Mouse (Mus musculus): Measurements from ENCODE around the gene Fbxo28. TPM values are rescaled to one million over a fixed set of nuclear protein-coding genes. Genes with fewer than 3 reads are reported as not detected.

Gene Fbxo28
- total RNA-seq (2015) (20.8 and 23.8 TPM in 2 replicates), total RNA-seq (2017) (21.2 and 23.3 TPM in 2 replicates)

DNA sequence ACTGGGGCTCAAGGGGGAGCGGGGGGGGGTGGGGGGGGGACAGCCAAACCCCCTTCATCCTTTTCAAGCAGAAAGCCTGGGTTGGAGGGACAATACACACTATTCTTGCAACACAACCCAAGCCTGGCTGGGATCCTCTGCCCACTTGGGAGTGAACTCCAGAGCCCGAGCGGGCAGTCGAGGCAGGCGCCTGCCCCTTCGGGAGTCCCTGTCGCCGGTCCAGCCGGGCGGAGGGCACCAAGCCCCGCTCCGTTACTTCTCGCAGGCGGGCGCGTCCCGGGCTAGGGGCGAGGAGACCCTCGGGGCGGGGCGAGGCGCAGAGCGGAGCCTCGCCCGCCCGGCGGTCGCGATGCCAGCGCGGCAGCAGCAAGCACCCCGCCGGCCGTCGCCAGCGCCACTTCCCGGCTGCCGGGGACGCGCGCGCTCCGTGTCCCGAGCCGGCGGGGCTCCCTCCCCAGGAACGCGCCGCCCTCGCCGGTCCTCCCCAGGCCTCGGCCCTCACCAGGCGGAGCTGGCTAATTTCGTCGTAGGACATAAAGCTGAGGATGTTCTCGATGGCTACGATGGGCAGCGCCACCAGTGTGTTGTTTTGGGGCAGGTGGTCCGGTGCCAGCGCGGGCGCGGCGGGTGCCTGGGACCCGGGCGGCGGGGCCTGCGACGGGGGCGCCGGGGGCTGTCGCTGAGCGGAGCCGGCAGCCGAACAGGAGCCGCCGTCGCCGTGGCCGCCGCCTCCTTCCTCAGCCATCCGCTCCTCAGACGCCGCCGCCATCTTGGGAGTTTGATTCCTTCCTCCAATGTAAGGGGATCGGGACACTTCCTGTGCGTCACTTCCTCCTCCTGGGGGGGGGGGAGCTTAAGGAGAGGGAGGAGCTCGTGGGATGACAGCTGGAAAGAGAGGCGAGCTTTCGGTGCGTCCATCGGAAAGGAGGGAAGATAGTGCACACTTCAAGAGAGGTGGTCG, at the start of gene Fbxo28:
Gene Fbxo28, minus strand, starts transcription at position 809 of the 961 bp plus-strand sequence.
- ATAC-seq (ENCODE audit: poor library complexity, severe bottlenecking) = peak; percentile 97

DNA sequence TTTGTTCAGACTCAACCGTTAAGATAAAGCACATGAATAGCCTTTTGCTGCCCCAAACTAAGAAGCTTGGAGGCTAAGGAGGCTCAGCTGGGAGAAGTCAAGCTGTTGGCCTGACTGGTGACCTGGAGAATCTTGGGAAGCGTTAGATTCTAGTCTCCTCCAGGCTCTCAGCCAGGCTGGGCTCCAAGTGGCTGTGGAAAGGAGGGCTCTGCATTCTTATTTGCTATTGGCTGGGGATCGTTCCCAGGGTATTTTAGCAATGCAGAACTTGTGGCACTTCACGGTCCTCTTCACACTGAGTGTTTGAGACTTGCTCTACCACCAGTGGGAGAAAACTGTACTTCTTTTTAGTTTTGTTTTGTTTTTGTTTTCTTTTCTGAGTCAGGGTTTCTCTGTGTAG, 47.3 kb upstream of the Fbxo28 start:
- ATAC-seq (ENCODE audit: poor library complexity, severe bottlenecking) = no peak

DNA sequence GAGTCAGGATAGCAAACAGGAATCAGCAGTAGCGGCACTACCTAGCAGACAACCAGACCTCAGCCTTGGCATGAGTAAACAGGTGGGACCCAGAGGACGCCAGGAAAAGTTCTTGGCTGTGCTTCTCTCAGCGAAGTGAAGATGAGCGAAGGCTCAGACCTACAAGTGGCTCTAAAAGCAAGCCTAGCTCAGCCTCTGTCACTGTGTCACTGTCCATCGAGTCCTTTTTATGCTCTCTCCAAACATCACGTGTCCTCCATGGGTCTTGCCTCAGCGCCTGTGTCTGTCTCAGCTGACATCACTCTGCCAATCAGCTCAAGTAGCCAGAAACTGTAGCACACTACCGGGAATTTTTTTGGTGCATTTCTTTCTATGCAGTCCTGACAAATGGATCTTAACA, 45.0 kb upstream of the Fbxo28 start:
- no peak for ATAC-seq (ENCODE audit: poor library complexity, severe bottlenecking)

DNA sequence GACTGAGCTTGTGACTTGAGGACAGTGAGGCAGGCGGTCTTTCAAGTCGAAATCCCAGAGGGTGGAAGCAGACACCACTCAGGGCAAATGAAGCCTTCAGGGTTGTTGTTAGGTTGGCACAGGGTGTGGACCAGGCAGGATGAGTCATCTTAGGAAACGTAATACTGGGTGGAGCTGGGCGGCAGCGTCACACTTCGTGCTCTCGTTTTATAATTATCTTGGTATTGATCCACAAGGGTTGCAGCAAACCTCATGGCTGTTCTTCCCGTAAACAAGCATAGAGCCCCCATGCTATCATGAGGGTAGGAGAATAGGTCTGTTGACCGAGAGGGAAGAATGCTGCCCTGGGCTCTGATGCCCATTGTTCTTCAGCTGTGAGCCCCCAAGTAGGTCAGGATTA, 41.7 kb upstream of the Fbxo28 start:
- ATAC-seq (ENCODE audit: poor library complexity, severe bottlenecking) = peak; percentile 78

DNA sequence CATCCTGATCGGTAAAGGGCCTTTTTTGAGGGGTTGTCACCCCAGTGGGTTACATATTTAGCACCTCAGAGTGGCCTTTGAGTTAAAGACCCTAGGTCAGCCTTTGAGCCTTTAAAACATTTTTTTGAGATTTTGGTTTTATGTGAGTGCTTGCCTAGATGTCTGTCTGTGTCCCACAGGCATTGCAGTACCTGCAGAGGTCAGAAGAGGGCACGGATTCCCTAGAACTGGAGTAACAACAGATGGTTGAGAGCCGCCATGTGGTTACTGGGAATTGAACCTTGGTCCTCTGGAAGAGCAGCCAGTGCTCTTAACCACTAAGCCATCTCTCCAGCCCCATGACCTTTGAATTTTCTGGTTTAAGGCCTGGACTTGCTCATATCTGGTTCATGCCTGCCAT, 39.9 kb upstream of the Fbxo28 start:
- ATAC-seq (ENCODE audit: poor library complexity, severe bottlenecking) = no peak

DNA sequence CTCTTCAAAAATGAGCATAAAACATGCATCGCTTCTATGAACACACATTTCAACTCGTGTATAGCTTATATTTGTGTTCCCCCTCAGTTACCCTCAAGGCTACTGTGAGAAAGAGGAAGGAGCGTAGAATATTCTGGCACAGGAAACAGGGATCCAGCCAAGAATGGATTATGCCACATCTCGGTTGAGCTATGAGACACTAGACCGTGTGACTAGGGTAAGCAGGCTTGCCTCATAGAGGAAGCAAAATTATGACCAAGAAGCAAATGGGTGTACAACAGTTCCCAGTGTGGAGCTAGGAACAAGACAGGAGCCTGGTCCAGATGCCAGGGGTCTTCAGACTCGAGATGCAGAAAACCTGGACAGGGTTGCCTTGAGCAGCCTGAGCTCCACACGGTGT, 39.3 kb upstream of the Fbxo28 start:
- peak; percentile 74 for ATAC-seq (ENCODE audit: poor library complexity, severe bottlenecking)

DNA sequence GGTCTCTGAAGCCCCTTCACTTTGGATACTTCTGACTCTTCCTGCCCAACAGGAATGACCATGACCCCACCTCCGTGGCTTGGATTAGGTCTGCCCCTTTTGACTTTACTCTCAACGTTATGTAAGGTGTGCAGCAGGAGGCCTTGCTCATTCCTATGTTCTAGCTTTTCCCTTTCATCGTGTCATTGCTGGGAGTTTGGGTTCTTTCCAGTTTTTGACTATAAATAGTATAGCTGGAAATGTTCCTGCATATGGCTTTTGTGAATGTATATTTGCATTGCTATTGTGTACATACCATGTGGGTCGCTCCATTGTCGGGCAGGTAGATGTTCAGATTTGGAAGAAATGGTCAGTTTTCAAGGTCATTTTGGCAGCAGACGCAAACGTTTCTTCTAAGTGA, 37.4 kb upstream of the Fbxo28 start:
- no peak for ATAC-seq (ENCODE audit: poor library complexity, severe bottlenecking)

DNA sequence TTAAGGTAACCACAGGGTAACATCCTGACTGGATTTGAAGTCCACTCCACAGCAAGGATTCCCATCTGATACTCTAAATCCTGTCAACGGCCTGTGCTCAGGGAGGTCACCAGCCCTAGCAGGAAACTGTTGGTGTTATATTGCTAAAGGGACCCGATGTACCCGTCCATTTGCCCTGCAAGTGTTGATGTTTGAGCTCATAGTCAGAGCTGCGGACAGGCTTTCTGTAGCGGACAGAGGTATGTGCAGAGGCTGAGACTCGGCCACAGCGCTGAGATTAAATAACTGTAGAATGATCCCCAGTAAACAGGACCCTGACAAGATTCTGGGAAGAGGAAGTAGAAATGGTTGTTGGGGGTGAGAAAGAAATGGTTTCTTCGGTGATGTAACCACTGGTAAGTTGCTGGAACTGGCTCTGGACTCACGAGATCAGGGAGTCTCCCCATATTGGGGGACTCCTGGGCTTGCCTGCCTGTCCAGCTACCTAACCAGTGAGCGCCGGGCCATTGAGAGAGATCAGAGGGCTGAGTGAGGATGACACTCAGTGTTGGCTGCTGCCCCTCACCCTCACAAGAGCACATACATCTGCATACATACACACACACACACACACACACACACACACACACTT, 36.9 kb upstream of the Fbxo28 start:
- no peak; the same call in 1 of the 2 replicates for ATAC-seq (ENCODE audit: poor library complexity, severe bottlenecking)

DNA sequence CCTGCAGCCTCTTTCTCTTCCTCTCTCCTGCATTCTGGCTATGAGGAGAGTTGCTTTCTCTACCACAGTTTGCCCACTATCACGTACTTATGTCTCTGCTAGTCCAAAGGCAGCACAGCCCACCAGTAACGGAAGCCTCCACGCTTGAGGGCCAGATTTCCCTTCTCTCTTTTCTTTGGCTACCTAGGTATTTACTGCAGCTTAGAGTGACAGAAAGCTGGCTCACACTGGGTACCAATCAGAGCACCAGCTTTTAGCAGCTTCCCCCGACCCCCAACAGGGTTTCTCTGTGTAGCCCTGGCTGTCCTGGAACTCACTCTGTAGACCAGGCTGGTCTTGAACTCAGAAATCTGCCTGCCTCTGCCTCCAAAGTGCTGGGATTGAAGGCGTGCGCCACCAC, 36.1 kb upstream of the Fbxo28 start:
- no peak for ATAC-seq (ENCODE audit: poor library complexity, severe bottlenecking)

DNA sequence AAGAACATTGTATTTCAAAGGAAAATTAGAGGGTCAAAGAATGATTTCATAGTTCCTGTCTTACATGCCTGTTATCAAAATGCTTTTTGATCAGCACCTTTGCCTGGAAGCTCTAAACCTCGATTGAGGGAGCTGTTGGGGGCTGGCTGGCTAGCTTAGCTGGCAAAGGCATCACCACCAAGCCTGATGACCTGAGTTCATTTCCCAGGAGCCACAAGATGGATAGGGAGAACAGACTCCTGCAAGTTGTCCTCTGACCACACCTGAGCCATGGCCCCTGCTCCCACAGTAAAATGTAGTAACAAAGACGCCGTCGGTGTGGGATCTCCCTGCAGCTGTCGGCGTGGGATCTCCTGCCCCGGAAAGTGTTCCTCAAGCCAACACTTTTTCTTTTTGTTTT, 35.4 kb upstream of the Fbxo28 start:
- no peak for ATAC-seq (ENCODE audit: poor library complexity, severe bottlenecking)

DNA sequence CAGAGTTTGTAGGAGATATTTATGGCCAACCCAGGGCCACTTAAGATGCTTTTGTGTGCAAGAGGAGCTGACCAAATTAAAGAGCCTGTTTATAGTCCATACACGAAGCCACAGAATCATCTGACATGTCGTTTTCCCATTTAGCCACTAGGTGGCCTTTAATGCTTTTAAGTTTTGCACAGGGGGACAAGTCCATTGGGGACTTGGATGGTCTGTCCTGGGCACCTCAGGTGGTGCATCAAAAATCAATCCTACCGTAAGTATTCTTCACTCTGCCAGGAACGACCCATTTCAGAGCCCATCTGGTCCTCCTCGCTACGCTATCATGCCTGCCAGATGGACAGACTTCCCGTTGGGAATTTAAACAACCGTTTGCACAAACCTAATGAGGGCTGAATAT, 34.8 kb upstream of the Fbxo28 start:
- peak; percentile 53 for ATAC-seq (ENCODE audit: poor library complexity, severe bottlenecking)

DNA sequence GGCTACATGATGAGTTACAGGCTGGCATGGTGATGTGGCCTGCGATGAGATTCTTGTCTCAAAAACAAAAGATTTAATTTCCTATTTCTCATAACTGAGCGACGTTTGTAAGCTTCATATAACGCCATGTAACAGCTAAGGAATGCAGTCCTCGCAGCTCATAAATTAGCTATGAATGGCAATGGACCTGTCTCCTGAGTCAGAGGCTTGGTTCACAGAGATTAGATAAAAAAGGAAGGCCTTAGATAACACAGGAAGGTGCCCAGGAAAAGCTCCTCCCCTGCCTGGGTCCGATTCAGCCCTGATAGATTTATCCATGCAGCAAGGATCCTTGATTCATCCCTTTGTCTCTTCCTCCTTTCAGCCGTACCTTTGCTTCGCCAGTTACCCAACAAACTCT, 30.5 kb upstream of the Fbxo28 start:
- no peak for ATAC-seq (ENCODE audit: poor library complexity, severe bottlenecking)

DNA sequence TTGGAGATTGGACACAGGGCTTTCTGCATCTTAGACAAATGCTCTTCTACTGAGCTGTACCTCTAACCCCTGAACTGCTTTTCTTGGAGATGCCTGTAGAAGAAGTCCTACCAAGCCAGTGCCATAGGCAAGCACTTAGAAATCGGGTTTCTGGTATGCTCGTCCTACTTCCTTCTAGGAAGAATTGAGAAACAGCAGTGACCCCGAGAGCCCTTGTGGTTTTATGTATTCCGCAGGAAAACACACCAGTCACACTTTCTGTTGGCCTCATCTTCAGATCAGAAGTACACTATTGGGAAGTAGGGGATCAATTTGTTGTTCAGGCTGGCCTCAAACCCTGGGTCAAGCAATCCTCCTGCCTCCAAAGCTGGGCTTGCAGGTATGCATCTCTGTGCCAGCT, 28.0 kb upstream of the Fbxo28 start:
- ATAC-seq (ENCODE audit: poor library complexity, severe bottlenecking) = peak; percentile 74

DNA sequence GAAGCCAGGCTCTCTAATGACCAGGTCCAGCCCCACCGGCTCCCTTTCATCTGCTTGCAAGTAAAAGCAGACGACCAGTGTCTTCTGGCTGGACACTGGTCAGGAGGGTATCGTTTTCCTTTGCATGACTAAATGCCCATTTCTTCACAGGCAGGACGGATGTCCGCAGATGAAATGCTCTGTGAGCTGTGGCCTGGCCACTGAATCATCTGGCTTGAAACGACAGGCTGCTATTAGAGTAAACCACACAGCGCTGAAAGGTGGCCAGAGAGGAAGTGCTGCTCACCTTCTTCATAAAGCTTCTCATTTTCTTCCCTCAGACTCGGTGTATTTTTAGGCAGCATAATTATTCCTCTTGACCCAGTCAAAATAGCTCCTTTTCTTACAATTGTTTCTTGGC, 27.4 kb upstream of the Fbxo28 start:
- ATAC-seq (ENCODE audit: poor library complexity, severe bottlenecking) = peak; percentile 73

DNA sequence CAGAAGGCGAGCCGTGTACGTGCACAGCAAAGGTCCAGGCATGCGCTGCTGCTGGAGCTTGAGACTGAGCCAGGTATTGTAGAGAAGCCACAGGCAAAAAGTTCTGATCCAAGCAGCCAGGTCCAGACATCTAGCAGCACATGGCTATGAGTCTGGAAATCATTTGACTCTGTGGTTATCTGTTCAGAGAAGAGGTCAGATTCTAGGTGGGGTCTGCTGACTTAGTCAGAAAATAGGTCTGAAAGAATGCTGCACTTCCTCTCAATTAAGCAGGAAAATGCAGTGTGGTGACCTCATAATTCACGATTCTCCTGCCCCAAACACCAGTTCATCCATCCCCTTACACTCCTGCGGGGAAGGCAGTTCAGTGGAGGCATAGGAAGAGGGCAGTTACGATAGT, 26.9 kb upstream of the Fbxo28 start:
- ATAC-seq (ENCODE audit: poor library complexity, severe bottlenecking) = no peak; the same call in 1 of the 2 replicates

DNA sequence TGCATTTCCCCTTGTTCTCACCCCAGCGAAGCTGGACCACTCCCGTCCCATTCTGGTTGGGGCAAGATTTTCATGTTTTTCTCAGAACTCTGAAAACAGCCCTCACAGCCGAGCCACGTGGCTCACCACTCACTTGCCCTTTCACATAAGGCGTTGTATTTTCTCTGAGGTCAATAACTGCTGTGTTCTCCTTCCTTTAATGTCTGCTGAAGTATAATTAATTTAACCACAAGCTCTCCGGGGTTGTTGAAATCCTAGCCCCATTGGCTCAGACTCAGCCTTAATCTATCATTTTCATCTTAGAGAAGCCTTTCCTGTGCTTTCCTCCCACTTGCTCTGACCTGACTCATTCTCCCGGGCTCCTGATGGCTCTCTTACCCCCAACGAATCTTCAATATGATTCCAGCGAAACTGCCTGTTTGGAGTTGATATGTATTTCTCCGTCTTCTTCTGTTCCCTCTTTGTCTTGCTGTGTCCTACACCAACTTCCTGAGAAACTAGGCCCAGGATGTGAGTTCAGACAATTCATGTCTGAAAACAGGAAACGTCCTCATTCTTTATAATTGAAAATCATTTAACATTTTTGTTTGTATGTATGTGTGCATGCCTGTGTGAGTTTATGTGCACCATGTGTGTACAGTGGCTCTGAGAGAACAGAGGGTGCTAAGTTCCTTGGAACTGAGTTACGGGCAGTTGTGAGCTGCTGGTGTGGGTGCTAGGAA, 22.4 kb upstream of the Fbxo28 start:
- ATAC-seq (ENCODE audit: poor library complexity, severe bottlenecking) = peak; percentile 25; the same call in 1 of the 2 replicates

DNA sequence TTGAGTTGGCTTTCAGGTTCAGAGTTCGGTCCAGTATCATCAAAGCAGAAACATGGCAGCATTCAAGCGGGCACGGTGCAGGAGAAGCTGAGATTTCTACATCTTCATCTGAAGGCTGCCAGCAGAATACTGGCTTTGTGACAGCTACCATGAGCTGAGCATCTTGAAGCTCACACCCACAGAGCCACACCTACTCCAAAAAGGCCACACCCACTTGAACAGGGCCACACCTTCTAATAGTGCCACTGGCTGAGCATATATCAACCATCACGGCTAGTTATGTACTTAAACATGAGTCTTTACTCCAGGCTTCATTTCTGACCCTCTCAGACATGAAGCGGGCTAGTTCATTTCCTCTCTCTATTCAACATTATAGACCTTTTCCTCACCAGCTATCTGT, 21.3 kb upstream of the Fbxo28 start:
- ATAC-seq (ENCODE audit: poor library complexity, severe bottlenecking) = peak; percentile 13; the same call in 1 of the 2 replicates

DNA sequence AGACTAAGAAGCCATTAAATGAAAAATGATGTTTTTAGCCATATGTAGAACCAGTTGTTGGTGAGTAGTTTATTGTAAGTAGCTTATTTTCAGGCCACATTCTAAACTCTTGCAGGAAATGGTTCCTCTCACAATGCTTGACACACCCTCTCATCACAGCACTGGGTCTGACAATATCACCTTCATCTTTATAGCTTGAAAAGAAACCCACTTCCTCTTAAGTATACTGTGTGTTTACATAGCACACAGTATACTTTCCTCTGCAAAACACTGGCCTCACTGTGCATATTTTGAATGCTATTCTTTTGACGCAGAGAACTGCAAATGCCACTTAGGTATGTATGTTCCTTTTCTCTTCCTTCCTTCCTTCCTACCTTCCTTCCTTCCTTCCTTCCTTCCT, 16.7 kb upstream of the Fbxo28 start:
- peak; percentile 53; the same call in 1 of the 2 replicates for ATAC-seq (ENCODE audit: poor library complexity, severe bottlenecking)

DNA sequence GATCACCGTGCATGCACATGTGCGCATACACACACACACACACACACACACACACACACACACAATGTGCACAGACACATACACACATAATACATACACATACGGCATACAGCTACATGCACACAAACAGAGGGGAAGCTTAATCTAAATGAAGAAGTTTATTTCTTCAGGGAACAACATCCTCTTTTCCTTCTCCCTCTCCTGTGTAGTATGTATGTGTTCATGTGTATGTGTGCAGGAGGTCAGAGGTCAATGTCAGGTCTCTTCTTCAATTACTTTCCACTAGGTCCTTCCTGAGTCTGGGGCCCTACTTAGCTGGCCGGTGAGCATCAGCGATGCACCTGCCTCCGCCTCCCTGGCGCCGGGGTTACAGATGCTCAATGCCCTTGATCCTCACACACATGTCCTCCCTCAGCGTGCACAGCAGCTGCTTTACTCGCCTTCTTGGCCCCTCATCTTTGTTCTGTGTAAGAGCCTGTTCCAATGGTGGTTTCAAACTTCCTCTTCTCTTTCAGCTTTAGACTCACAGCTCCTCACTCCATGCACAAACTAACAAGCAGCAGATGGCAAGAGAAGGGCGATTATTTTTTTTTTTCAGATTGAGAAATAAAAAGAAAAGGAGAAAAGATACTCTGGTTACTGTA, 13.2 kb upstream of the Fbxo28 start:
- ATAC-seq (ENCODE audit: poor library complexity, severe bottlenecking) = peak; percentile 59

DNA sequence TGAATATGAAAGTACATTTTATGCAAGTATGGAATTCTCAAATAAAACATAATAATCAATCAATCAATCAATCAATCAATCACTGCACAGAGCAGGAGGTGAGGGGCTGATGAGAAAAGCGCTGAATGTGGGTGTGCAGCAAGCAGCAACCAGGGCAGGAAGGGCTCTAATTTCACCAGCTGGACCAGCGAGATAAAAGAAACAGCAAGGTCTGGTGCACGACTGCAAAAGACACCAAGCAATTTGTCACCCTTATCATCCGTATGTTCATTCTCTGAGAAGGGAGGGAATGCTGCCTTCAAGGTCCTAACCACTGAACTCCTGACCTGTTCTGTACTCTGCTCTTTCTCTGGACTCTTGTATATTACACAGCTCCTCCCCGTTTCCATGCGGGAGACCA, 8.1 kb upstream of the Fbxo28 start:
- no peak for ATAC-seq (ENCODE audit: poor library complexity, severe bottlenecking)

DNA sequence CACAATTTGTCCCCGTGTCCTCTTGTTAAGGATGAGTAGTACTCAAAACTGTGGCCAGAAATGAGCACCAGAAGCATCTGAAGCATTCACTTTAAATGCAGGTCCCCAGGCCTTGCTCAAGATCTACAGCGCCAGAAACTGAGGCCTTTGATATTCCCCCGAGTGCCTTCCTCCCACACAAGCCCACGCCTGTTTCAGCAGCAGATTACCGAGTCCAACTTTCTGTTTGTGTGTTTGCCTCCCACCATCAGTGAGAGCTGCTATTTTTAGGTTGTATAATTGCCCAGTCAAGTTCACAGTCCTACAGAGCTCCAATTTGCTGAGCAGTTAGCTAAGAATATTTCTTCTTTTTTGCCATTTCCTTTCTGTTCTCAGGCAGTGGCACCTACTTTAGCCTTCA, 5.1 kb upstream of the Fbxo28 start:
- no peak for ATAC-seq (ENCODE audit: poor library complexity, severe bottlenecking)

Data from megakaryocyte, adult 5-6 weeks (primary cell).